Mouse (Mus musculus) urinary bladder, adult 18-20 months (tissue): Measurements from ENCODE around the gene Camta1.

Experiments used
- DNase-seq, 2 experiments: peaks; one replicate each; pipeline ENCODE4 v3.0.0; 2022; ENCODE audit warnings: low spot score in 2 of 2, mixed read lengths in 2 of 2

Camta1 gene

GRCm38 (mm10) chr4:151779962-151780459, 81.7 kb downstream of the Camta1 start:
- DNase-seq = no peak

GRCm38 (mm10) chr4:151778511-151778910, 83.2 kb downstream of the Camta1 start:
- DNase-seq = no peak

GRCm38 (mm10) chr4:151777451-151777850, 84.2 kb downstream of the Camta1 start:
- no peak for DNase-seq

- DNase-seq = no peak
These were observed 86.2 kb downstream of the Camta1 start for GRCm38 (mm10) chr4:151775441-151775840.

GRCm38 (mm10) chr4:151773651-151774050, 88.0 kb downstream of the Camta1 start:
- DNase-seq = no peak

GRCm38 (mm10) chr4:151773007-151773406, 88.7 kb downstream of the Camta1 start:
- no peak for DNase-seq

- no peak for DNase-seq
These were observed 91.0 kb downstream of the Camta1 start for GRCm38 (mm10) chr4:151770697-151771096.

GRCm38 (mm10) chr4:151767786-151768185, 93.9 kb downstream of the Camta1 start:
- DNase-seq = no peak

- no peak for DNase-seq
These were observed 94.3 kb downstream of the Camta1 start for GRCm38 (mm10) chr4:151767361-151767760.

GRCm38 (mm10) chr4:151765376-151765775, 96.3 kb downstream of the Camta1 start:
- no peak for DNase-seq

- DNase-seq = no peak
These were observed 97.7 kb downstream of the Camta1 start for GRCm38 (mm10) chr4:151763928-151764327.

- no peak for DNase-seq
These were observed 102.6 kb downstream of the Camta1 start for GRCm38 (mm10) chr4:151759095-151759494.

GRCm38 (mm10) chr4:151758337-151758736, 103.3 kb downstream of the Camta1 start:
- DNase-seq = no peak

- DNase-seq = no peak
These were observed 104.4 kb downstream of the Camta1 start for GRCm38 (mm10) chr4:151757261-151757660.

GRCm38 (mm10) chr4:151756400-151756799, 105.3 kb downstream of the Camta1 start:
- peak in 1 of 2 experiments; percentile 29 for DNase-seq

- DNase-seq = no peak
These were observed 108.4 kb downstream of the Camta1 start for GRCm38 (mm10) chr4:151753231-151753630.

- no peak for DNase-seq
These were observed 109.1 kb downstream of the Camta1 start for GRCm38 (mm10) chr4:151752551-151752950.

- no peak for DNase-seq
These were observed 110.3 kb downstream of the Camta1 start for GRCm38 (mm10) chr4:151751270-151751945.

GRCm38 (mm10) chr4:151747723-151748122, 114.0 kb downstream of the Camta1 start:
- no peak for DNase-seq

- DNase-seq = no peak
These were observed 115.6 kb downstream of the Camta1 start for GRCm38 (mm10) chr4:151746002-151746606.

GRCm38 (mm10) chr4:151741249-151742137, 120.2 kb downstream of the Camta1 start:
- DNase-seq = no peak

GRCm38 (mm10) chr4:151739348-151739956, 122.2 kb downstream of the Camta1 start:
- DNase-seq = no peak
